Mouse (Mus musculus): Measurements from ENCODE around the gene Prim1. TPM values are rescaled to one million over a fixed set of nuclear protein-coding genes. Genes with fewer than 3 reads are reported as not detected.
A peak's percentile ranks its signal among the peaks of the same experiment; 100 is the strongest.
"Not testable (repeated sequence)": the region's sequence is repeated elsewhere in the genome, so short reads cannot be mapped to it uniquely, and the experiment has no call there.

Gene Prim1
- polyA plus RNA-seq, 1 experiment from 2014 or later, result 57.8 TPM

DNA sequence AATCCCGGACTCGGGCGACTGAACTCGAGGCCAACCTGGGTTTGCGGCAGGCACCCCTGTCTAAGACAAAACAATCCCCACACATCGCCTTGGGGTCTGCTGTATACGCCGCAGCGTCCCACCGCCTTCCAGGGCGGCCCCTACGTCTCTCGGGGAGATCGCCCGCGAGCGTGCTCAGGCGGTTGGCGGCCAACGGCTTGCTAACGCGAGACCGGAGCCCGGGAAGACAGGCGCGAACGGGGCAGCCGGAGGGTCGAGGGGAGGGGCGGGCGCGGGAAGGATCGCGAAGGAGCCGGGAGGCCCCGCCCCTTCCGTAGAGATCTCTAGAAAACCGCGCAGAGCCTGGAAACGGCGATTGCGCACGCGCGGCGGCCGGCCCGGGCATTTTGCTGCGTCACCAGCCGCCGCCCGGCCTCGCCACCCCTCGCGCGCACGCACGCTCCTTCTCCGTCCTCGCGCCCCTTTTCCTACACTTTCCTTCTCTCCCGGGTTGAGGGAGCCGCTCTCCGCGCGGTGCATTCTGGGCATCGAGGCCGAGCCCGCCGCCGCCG is 43.7 kb downstream of the Prim1 start, which contains the start of gene Ptges3:
Gene Ptges3 (plus strand): TSS at position 354 of the 551 bp plus-strand sequence.
- no peaks in the 10 kb centered on the region for H3K9me3 ChIP-seq
- peak; percentile 89 for ATAC-seq (ENCODE audit: low FRiP score, low read depth)
- H3K27ac ChIP-seq, result peak within 1 kb of the TSS; percentile 97
- peaks cover 2% of the 10 kb centered on the region; the same call in 1 of the 2 replicates for H3K36me3 ChIP-seq
- H3K4me3 ChIP-seq, result peak within 1 kb of the TSS; percentile 72
- peaks cover 23% of the 10 kb centered on the region for H3K4me1 ChIP-seq
- WGBS, result under 1% methylated on average over 64 of the region's 72 CpGs
- H3K27me3 ChIP-seq (replicated peaks), result no peaks in the 10 kb centered on the region
- peak within 1 kb of the TSS; percentile 93 for H3K9ac ChIP-seq
- peak within 1 kb of the TSS; percentile 67 for H3K4me2 ChIP-seq (replicated peaks)

DNA sequence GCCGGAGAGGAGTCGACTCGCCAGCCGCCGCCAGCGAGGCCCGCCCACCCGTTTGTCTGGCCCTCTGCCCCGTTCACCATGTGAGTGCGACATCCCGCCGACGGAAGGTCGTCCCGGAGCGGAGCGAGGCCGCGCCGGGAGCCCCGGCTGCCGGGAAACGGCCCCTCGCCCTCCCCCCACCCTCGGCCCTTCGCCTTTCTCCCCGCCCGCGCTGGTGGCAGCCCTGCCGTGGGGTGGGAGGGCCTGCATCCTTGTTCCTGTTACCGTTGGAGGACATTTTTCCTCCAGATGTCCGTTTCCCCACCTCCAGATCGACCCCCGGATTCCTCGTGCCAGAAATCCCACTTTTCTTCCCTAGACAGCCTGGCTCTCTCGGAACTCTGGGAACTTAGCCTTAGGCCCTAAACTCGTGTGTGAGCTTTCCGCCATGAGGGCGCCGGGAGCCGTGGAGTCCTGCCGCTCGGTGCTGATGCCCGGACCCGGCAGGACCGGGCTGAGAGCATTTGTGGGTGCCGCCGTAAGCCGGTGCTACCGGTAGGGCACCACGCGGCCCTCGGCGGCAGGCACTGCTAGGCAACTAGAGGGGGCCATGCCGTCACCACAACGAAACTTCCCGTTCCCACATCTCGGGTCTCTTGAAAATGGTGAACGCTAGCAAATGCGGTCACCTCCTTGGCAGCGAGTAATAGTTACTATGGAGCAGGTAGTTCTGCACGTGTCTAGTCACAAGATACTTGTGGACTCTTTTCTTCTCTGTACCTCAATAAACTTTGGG is 44.4 kb downstream of the Prim1 start:
- under 1% methylated on average over 62 of the region's 62 CpGs for WGBS
- peak overlapping the region; percentile 67 for H3K4me2 ChIP-seq (replicated peaks)
- no peaks in the 10 kb centered on the region for H3K9me3 ChIP-seq
- peak overlapping the region; percentile 93 for H3K9ac ChIP-seq
- H3K36me3 ChIP-seq, result peaks cover 6% of the 10 kb centered on the region; the same call in 1 of the 2 replicates
- ATAC-seq (ENCODE audit: low FRiP score, low read depth), result peak; percentile 59
- peak overlapping the region; percentile 97 for H3K27ac ChIP-seq
- H3K27me3 ChIP-seq (replicated peaks), result no peaks in the 10 kb centered on the region
- peak overlapping the region; percentile 72 for H3K4me3 ChIP-seq
- peaks cover 23% of the 10 kb centered on the region for H3K4me1 ChIP-seq

DNA sequence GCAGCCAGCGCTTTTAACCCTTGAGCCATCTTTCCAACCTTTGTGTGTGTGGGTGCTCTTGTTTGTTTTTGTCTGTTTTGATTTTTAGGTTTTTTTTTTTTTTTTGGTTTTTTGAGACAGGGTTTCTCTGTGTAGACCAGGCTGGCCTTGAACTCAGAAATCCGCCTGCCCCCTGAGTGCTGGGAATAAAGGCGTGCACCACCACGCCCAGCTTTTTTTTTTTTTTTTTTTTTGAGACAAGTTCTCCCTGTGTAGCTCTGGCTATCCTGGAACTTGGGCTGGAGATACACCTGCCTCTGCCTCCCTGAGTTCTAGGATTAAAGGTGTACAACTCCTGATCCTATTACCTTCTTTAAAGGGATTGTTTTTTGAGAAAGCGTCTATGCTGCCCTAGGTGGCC is 46.1 kb downstream of the Prim1 start:
- H3K27ac ChIP-seq, result no peak overlapping the region
- no peaks in the 10 kb centered on the region for H3K9me3 ChIP-seq
- no peak for ATAC-seq (ENCODE audit: low FRiP score, low read depth)
- peak overlapping the region; percentile 67 for H3K4me2 ChIP-seq (replicated peaks)
- H3K9ac ChIP-seq, result peak overlapping the region; percentile 93
- H3K4me3 ChIP-seq, result no peak overlapping the region; the same call in 1 of the 2 replicates
- 92% methylated on average over 5 of the region's 5 CpGs for WGBS
- peaks cover 6% of the 10 kb centered on the region; the same call in 1 of the 2 replicates for H3K36me3 ChIP-seq
- peaks cover 23% of the 10 kb centered on the region for H3K4me1 ChIP-seq
- H3K27me3 ChIP-seq (replicated peaks), result no peaks in the 10 kb centered on the region

DNA sequence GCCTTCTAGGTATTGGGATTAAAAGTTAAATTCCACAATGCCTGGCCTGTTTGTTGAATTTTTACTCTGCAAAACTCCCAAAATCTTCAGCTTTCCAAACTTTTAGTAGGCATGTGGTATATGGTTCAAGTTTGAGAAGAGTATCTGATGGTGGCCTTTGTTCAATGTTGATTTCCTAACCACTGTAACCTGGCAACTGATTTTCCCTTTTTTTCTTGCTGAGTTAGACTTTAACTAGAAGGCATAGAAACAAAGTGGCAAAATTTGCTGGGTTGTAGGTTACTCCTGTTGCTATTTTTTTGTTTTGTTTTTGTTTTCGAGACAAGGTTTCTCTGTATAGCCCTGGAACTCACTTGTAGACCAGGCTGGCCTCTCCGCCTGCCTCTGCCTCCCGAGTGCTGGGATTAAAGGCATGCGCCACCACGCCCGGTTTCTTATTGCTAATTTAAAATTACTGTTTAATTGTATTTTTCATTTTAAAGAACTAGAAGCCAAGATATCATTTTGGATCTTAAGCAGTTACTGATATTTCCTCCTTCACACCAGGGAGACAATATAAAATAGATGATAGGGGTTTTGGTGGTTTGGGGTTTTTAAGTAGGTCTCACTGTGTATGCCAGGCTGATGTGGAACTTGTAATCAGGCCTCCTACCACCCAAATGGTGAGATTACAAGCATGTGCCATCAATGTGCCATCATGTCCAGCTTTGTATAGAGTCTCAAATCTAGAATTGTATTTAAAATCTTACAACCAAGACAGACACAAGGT is 47.4 kb downstream of the Prim1 start:
- WGBS, result 95% methylated on average over 6 of the region's 6 CpGs
- H3K27ac ChIP-seq, result no peak overlapping the region
- no peak for ATAC-seq (ENCODE audit: low FRiP score, low read depth)
- no peak overlapping the region for H3K4me3 ChIP-seq
- H3K4me1 ChIP-seq, result peaks cover 23% of the 10 kb centered on the region
- H3K36me3 ChIP-seq, result peaks cover 6% of the 10 kb centered on the region; the same call in 1 of the 2 replicates
- no peak overlapping the region for H3K9ac ChIP-seq
- H3K4me2 ChIP-seq (replicated peaks), result no peak overlapping the region
- no peaks in the 10 kb centered on the region for H3K9me3 ChIP-seq
- no peaks in the 10 kb centered on the region for H3K27me3 ChIP-seq (replicated peaks)

DNA sequence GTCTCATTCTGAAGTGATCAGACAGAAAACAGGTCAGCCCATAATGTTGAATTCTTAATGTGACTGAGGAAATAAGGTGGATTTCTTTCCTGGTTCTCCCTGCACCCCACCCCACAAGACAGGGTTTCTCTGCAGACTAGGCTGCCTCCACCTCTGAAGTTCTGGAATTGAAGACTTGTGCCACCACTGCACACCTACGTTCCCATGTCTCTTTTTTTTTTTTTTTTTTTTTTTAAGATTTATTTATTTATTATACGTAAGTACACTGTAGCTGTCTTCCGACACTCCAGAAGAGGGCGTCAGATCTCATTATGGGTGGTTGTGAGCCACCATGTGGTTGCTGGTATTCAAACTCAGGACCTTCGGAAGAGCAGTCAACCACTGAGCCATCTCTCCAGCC is 51.1 kb downstream of the Prim1 start:
- ATAC-seq (ENCODE audit: low FRiP score, low read depth), result no peak
- Histone ChIP-seq H3K4me2 (replicated peaks) (no peak overlapping the region), H3K27me3 (replicated peaks) (no peaks in the 10 kb centered on the region), H3K36me3 (peaks cover 29% of the 10 kb centered on the region), H3K9ac (no peak overlapping the region), H3K9me3 (0 out of 2 replicates have a peak, but pooled peaks cover 4% of the 10 kb centered on the region), H3K27ac (no peak overlapping the region), H3K4me1 (0 out of 2 replicates have a peak, but pooled peaks cover 3% of the 10 kb centered on the region), H3K4me3 (no peak overlapping the region)
- 83% methylated on average over 5 of the region's 5 CpGs for WGBS

DNA sequence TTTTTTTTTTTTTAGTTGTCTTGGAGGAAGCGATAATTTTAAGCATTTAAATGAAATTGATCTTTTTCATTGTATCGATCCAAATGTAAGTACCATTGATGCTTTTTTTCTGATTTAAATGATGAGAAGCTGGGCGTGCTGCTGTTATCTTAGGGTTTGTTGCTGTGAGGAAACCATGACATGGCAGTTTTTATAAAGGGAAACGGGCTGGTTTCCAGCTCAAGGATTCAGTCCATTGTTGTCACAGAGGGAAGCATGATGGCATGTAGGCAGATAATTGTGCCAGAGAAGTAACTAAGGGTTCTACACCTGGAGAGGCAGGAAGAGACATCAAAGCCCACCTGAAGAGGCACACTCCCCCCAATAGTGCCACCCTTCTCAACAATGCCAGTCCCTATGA is 54.2 kb downstream of the Prim1 start:
- Histone ChIP-seq H3K4me3 (no peak overlapping the region), H3K9me3 (0 out of 2 replicates have a peak, but pooled peaks cover 4% of the 10 kb centered on the region), H3K36me3 (peaks cover 49% of the 10 kb centered on the region), H3K4me2 (replicated peaks) (no peak overlapping the region), H3K27ac (no peak overlapping the region), H3K4me1 (no peaks in the 10 kb centered on the region), H3K27me3 (replicated peaks) (no peaks in the 10 kb centered on the region), H3K9ac (no peak overlapping the region)
- 93% methylated on average over 4 of the region's 4 CpGs for WGBS
- no peak for ATAC-seq (ENCODE audit: low FRiP score, low read depth)

DNA sequence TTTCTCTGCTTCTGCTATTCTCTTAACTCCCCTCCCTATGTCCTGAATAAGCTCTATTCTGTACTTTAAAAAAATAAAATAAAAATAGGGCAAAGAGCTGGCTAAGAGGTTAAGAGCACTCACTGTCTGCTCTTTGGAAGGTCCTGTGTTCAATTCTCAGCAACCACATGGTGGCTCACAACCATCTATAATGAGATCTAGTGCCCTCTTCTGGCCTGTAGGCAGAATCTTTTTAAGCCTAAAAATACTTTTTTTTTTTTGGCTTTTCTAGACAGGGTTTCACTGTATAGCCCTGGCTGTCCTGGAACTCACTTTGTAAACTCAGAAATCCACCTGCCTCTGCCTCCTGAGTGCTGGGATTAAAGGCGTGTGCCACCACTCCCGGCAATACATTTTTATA is 55.5 kb downstream of the Prim1 start:
- H3K9me3 ChIP-seq; H3K4me1 ChIP-seq; ATAC-seq (ENCODE audit: low FRiP score, low read depth); H3K9ac ChIP-seq; H3K27ac ChIP-seq; H3K27me3 ChIP-seq (replicated peaks); H3K4me3 ChIP-seq; H3K4me2 ChIP-seq (replicated peaks): not testable (repeated sequence)
- H3K36me3 ChIP-seq, result peaks cover 53% of the 10 kb centered on the region
- WGBS, result 97% methylated on average over 2 of the region's 2 CpGs

DNA sequence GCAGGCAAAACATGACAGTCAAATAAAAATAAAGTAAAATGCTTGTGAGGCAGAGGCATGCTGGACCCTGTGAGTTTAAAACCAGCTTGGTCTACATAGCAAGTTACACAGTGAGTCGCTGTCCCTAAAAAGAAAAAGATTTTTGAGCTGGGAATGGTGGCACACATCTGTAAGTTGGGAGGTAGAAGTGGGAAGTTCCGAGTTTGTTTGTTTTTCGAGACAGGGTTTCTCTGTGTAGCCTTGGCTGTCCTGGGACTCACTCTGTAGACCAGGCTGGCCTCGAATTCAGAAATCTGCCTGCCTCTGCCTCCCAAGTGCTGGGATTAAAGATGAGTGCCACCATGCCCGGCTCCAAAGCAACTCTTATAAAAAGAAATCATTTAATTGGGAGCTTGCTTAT is 63.3 kb downstream of the Prim1 start:
- peaks cover 24% of the 10 kb centered on the region for H3K36me3 ChIP-seq
- H3K4me1 ChIP-seq; H3K4me3 ChIP-seq; H3K27ac ChIP-seq; H3K4me2 ChIP-seq (replicated peaks); ATAC-seq (ENCODE audit: low FRiP score, low read depth); H3K9ac ChIP-seq; H3K27me3 ChIP-seq (replicated peaks); H3K9me3 ChIP-seq: not testable (repeated sequence)
- 86% methylated on average over 5 of the region's 5 CpGs for WGBS

Other genes starting within 250 kb of the Prim1 start
- gene Rdh9, start 238.8 kb upstream of the Prim1 start, polyA plus RNA-seq (2016; fragmentation: Nextera tagmentation; extraction: Ambion mirVana), result 0.09 and 0.10 TPM in 2 replicates
- gene Rdh16, start 214.0 kb upstream of the Prim1 start, polyA plus RNA-seq (2016; fragmentation: Nextera tagmentation; extraction: Ambion mirVana), result not detected in 2 replicates
- not detected in 2 replicates for gene Rdh19, start 165.2 kb upstream of the Prim1 start, polyA plus RNA-seq (2016; fragmentation: Nextera tagmentation; extraction: Ambion mirVana)
- not detected in 2 replicates for gene Rdh16f2, start 148.7 kb upstream of the Prim1 start, polyA plus RNA-seq (2016; fragmentation: Nextera tagmentation; extraction: Ambion mirVana)
- not detected in 2 replicates for gene Rdh7, start 126.4 kb upstream of the Prim1 start, polyA plus RNA-seq (2016; fragmentation: Nextera tagmentation; extraction: Ambion mirVana)
- not detected in 2 replicates for gene Sdr9c7, start 116.7 kb upstream of the Prim1 start, polyA plus RNA-seq (2016; fragmentation: Nextera tagmentation; extraction: Ambion mirVana)
- gene Hsd17b6, start 7.6 kb upstream of the Prim1 start, polyA plus RNA-seq (2016; fragmentation: Nextera tagmentation; extraction: Ambion mirVana), result not detected in 2 replicates
- 668 and 670 TPM in 2 replicates for gene Naca, start 20.4 kb downstream of the Prim1 start, polyA plus RNA-seq (2016; fragmentation: Nextera tagmentation; extraction: Ambion mirVana)
- 461 and 507 TPM in 2 replicates for gene Ptges3, start 43.8 kb downstream of the Prim1 start, polyA plus RNA-seq (2016; fragmentation: Nextera tagmentation; extraction: Ambion mirVana)
- gene Atp5b, start 68.1 kb downstream of the Prim1 start, polyA plus RNA-seq (2016; fragmentation: Nextera tagmentation; extraction: Ambion mirVana), result 2,084 and 2,133 TPM in 2 replicates
- 12.2 and 14.9 TPM in 2 replicates for gene Baz2a, start 76.4 kb downstream of the Prim1 start, polyA plus RNA-seq (2016; fragmentation: Nextera tagmentation; extraction: Ambion mirVana)
- 17.2 and 20.0 TPM in 2 replicates for gene Rbms2, start 165.1 kb downstream of the Prim1 start, polyA plus RNA-seq (2016; fragmentation: Nextera tagmentation; extraction: Ambion mirVana)
- 1.00 and 1.5 TPM in 2 replicates for gene Gls2, start 179.3 kb downstream of the Prim1 start, polyA plus RNA-seq (2016; fragmentation: Nextera tagmentation; extraction: Ambion mirVana)
- 21.8 and 21.9 TPM in 2 replicates for gene Spryd4, start 196.6 kb downstream of the Prim1 start, polyA plus RNA-seq (2016; fragmentation: Nextera tagmentation; extraction: Ambion mirVana)
- not detected in 2 replicates for gene Mip, start 210.7 kb downstream of the Prim1 start, polyA plus RNA-seq (2016; fragmentation: Nextera tagmentation; extraction: Ambion mirVana)
- gene Timeless, start 216.9 kb downstream of the Prim1 start, polyA plus RNA-seq (2016; fragmentation: Nextera tagmentation; extraction: Ambion mirVana), result 48.6 and 50.6 TPM in 2 replicates
- 0.18 and 0.49 TPM in 2 replicates for gene Apon, start 238.9 kb downstream of the Prim1 start, polyA plus RNA-seq (2016; fragmentation: Nextera tagmentation; extraction: Ambion mirVana)

Measured in neural tube, embryonic 12.5 days (tissue).